Mouse (Mus musculus) midbrain, embryonic 13.5 days (tissue): ENCODE measurements around the gene Ssbp3. TPM values are rescaled to one million over a fixed set of nuclear protein-coding genes. Genes with fewer than 3 reads are reported as not detected.
A peak's percentile ranks its signal among the peaks of the same experiment; 100 is the strongest.

Source experiments
- ATAC-seq: fragments of 200-750 bp; cut with Nextera tagmentation; 2 replicates; pipeline ENCODE4 v1.8.0; 2017; ENCODE audit warnings: mild to moderate bottlenecking, moderate TSS enrichment, moderate library complexity
- H3K27ac ChIP-seq: fragments of 300-500 bp; sonication (generic); 2 replicates; pipeline ENCODE4 v1.5.1; 2015; ENCODE audit warnings: inconsistent platforms, mild to moderate bottlenecking, moderate library complexity
- H3K27me3 ChIP-seq: fragments of 300-500 bp; sonication (generic); 2 replicates; pipeline ENCODE4 v1.6.1; 2015; ENCODE audit warnings: mild to moderate bottlenecking, inconsistent platforms
- H3K36me3 ChIP-seq: fragments of 300-500 bp; sonication (generic); 2 replicates; pipeline ENCODE4 v1.6.1; 2015; ENCODE audit warnings: mild to moderate bottlenecking, inconsistent platforms
- H3K4me1 ChIP-seq: fragments of 300-500 bp; sonication (generic); replicated peaks from 2 replicates; pipeline ENCODE4 v1.6.1; 2015; ENCODE audit warnings: inconsistent platforms
- H3K4me2 ChIP-seq: fragments of 300-500 bp; sonication (generic); replicated peaks from 2 replicates; pipeline ENCODE4 v1.6.1; 2015; ENCODE audit warnings: moderate library complexity, mild to moderate bottlenecking, inconsistent platforms
- H3K4me3 ChIP-seq: fragments of 300-500 bp; sonication (generic); replicated peaks from 2 replicates; pipeline ENCODE4 v1.5.1; 2015; ENCODE audit warnings: mild to moderate bottlenecking, inconsistent platforms
- H3K9ac ChIP-seq: fragments of 300-500 bp; sonication (generic); replicated peaks from 2 replicates; pipeline ENCODE4 v1.6.1; 2015; ENCODE audit warnings: mild to moderate bottlenecking, inconsistent platforms
- H3K9me3 ChIP-seq: fragments of 300-500 bp; sonication (generic); 2 replicates; pipeline ENCODE4 v1.6.1; 2016; ENCODE audit warnings: mild to moderate bottlenecking, inconsistent platforms
- WGBS: fragments of 180-500 bp; shearing (Covaris S2); methylation state at CpG from one replicate; pipeline ENCODE4 v1.1.7; 2015; 5-methylcytosine and 5-hydroxymethylcytosine counted together
- polyA plus RNA-seq: library from polyadenylated mRNA; unstranded; fragments of >200 nt; fragmentation: Nextera tagmentation; extraction: Ambion mirVana; gene quantifications from 2 replicates; pipeline ENCODE4 v1.2.1, GENCODE M21; 2015

The Ssbp3 gene
- polyA plus RNA-seq, result 192 and 229 TPM in 2 replicates

DNA sequence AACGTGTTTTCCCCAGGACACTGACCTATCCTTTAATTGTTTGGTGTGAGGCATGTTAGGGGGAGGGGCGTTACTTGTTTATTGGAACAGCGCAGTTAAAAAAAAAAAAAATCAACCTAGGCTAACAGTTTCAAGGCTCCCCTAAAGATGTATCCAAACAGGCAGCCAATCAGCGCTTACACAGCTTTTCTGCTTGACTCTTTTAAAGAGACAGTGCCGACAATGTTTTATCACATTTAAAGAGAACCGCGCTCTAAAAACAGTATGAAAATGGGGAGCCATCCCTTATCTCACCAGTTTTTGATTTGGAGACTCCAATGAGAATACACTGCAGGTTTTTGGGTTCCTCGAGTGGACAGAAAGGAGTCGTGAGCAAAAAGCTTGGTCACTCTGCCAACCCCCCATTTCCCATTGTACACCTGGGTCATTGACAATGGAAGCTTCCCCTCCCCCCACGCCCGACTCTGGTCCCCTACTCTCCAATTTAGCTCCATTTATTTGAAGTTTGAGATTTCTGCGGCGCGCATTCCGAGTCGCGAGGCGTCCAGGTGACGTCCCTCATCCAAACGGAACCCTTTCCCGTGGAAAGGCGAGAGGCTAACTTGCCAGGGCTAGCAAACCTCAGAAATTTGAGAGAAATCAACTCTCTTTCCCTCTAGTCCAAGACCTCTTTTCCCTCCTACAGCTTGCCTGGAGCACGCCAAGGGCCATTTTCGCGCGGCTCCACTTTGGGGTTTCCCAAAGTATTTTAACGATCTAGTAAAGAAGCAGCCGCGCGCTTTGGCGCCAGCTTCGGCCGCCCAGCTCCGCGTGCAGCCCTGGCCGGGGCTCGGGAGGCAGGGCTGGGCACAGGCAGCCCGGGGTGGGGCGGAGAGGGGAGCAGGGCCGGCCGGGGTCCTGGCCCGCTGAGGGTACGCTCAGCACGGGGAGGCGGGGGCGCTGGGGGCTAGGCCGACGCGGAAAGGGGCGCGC lies at the start of gene Ssbp3:
Gene Ssbp3, plus strand, starts transcription at position 501 of the 972 bp plus-strand sequence.
- Histone ChIP-seq H3K9me3 (no peaks in the 10 kb centered on the region), H3K4me3 (peak within 1 kb of the TSS; percentile 100), H3K4me2 (peak within 1 kb of the TSS; percentile 86), H3K9ac (peak within 1 kb of the TSS; percentile 100), H3K36me3 (peaks cover 20% of the 10 kb centered on the region), H3K27me3 (no peaks in the 10 kb centered on the region), H3K4me1 (peaks cover 52% of the 10 kb centered on the region), H3K27ac (peak within 1 kb of the TSS; percentile 100)
- peak; percentile 76 for ATAC-seq
- WGBS, result under 1% methylated on average over 44 of the region's 51 CpGs

- WGBS, result 79% methylated on average over 8 of the region's 8 CpGs
These were observed 48.6 kb upstream of the Ssbp3 start for GRCm38 (mm10) chr4:106861871-106862270.

DNA sequence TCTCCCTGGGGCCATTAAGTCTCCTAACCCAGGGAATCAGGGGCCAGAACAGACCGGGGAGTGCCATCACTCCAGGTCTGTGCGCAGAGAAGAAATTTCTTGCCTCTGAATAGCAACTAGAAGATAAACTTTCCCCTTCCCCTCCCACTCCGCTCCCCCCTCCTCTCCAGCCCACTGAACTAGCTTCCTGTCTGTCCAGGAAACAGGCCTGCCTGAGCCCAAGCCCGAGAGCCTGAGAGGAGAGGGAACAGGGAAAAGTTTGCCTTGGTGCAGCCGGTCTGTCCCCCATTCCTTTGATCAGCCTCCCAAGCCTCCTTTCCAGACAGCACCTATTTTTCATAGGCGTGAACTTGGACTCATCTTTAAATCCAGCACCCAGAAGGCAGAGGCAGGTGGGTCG lies 48.2 kb upstream of the Ssbp3 start:
- no peaks in the 10 kb centered on the region for H3K36me3 ChIP-seq
- WGBS, result 73% methylated on average over 7 of the region's 7 CpGs
- H3K27ac ChIP-seq, result no peak overlapping the region
- ATAC-seq, result no peak
- no peaks in the 10 kb centered on the region for H3K9me3 ChIP-seq
- no peak overlapping the region for H3K4me3 ChIP-seq
- no peak overlapping the region for H3K9ac ChIP-seq
- H3K27me3 ChIP-seq, result 0 out of 2 replicates have a peak, but pooled peaks cover 3% of the 10 kb centered on the region
- H3K4me1 ChIP-seq, result peaks cover 36% of the 10 kb centered on the region
- H3K4me2 ChIP-seq, result no peak overlapping the region

More at GRCm38 (mm10) chr4:106861871-106862270, 48.6 kb upstream of the Ssbp3 start:
- H3K4me2 ChIP-seq, result no peak overlapping the region
- no peak for ATAC-seq
- no peak overlapping the region for H3K4me3 ChIP-seq
- no peak overlapping the region for H3K9ac ChIP-seq
- H3K9me3 ChIP-seq, result no peaks in the 10 kb centered on the region
- peaks cover 32% of the 10 kb centered on the region for H3K4me1 ChIP-seq
- H3K27ac ChIP-seq, result no peak overlapping the region
- no peaks in the 10 kb centered on the region for H3K36me3 ChIP-seq
- H3K27me3 ChIP-seq, result 0 out of 2 replicates have a peak, but pooled peaks cover 3% of the 10 kb centered on the region

DNA sequence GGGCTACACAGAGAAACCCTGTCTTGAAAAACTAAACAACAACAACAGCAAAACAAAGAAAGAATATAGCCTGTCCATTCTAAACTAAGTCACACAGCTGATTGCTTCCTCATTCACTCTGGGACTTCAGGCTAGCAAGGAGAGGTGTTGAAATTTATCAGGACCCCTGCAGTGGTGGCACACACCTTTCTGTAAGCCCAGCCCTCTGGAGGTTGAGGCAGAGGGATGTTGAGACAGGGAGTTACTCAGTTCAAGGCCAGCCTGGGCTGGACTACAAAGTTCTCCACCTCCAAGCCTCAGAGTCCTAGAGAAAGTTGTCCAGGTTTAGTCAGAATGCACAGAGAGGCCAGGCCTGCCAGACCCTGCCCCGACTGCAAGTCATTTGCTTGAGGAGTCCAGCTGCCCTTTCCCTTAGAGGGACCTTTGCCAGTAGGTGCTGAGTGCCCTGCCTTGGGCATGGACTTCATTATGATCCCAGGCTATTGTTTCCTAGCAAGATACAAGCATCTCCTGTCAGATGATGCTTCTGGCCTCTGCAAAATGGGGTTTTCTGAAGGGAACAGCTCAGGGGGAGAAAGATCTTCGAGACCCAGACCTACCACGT lies 47.6 kb upstream of the Ssbp3 start:
- H3K36me3 ChIP-seq, result no peaks in the 10 kb centered on the region
- WGBS, result 42% methylated on average over 3 of the region's 3 CpGs
- no peak overlapping the region for H3K4me2 ChIP-seq
- 0 out of 2 replicates have a peak, but pooled peaks cover 3% of the 10 kb centered on the region for H3K27me3 ChIP-seq
- H3K4me3 ChIP-seq, result no peak overlapping the region
- H3K9me3 ChIP-seq, result no peaks in the 10 kb centered on the region
- H3K9ac ChIP-seq, result no peak overlapping the region
- no peak for ATAC-seq
- H3K4me1 ChIP-seq, result peaks cover 36% of the 10 kb centered on the region
- H3K27ac ChIP-seq, result no peak overlapping the region

- Histone ChIP-seq H3K36me3 (no peaks in the 10 kb centered on the region), H3K4me3 (no peak overlapping the region), H3K9me3 (no peaks in the 10 kb centered on the region), H3K4me2 (0 out of 2 replicates have a peak overlapping the region, but pooled peaks have one; percentile 11), H3K27ac (peak overlapping the region; percentile 74), H3K27me3 (0 out of 2 replicates have a peak, but pooled peaks cover 3% of the 10 kb centered on the region), H3K4me1 (peaks cover 36% of the 10 kb centered on the region), H3K9ac (peak overlapping the region; percentile 40; the same call in 1 of the 2 replicates)
- WGBS, result 14% methylated on average over 19 of the region's 19 CpGs
- ATAC-seq, result peak; percentile 38
These were observed 44.9 kb upstream of the Ssbp3 start for GRCm38 (mm10) chr4:106865415-106866110.

DNA sequence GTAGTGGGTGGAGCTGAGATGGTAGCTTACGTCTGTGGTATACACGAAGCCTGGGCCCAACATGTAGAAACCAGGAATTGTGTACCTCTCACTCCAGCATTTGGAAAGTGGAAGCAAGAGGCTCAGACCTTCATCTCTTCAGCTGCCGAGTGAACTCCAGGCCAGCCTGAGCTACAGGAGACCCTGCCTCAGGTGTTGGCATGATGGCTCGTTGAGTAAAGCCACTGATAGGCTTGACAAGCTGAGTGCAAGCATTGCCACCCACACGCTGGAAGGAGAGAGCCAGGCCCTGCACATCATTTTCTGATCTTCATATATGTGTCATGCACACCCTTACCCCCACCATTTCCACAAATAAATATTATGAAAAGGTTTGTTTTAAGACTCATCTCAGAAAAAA lies 44.1 kb upstream of the Ssbp3 start:
- peak overlapping the region; percentile 40 for H3K9ac ChIP-seq
- ATAC-seq, result peak; percentile 20; the same call in 1 of the 2 replicates

DNA sequence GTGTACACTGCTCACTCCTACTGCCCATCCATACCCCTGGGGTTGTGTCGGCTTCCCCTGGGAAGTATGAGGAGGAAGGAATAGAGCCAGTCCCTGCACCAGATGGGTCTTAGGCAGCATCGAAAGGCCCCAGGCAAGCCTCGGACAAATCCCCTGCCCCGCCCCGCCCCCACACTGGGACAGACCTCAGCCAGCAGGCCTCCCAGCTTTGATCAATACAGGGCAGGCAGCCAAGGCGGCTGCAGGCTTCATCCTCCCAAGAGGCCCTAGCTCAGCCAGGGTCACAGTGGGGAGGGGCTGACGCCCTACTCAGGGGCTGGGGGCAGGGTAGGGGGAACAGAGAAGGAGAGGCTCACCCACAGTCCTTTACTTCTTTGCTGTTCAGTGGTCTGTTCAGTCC lies 43.7 kb upstream of the Ssbp3 start:
- Histone ChIP-seq H3K9ac (no peak overlapping the region), H3K27ac (peak overlapping the region; percentile 74)

More for the DNA sequence above, 44.1 kb upstream of the Ssbp3 start:
- no peak overlapping the region for H3K4me3 ChIP-seq
- H3K36me3 ChIP-seq, result no peaks in the 10 kb centered on the region
- H3K9me3 ChIP-seq, result no peaks in the 10 kb centered on the region
- H3K4me1 ChIP-seq, result peaks cover 36% of the 10 kb centered on the region
- 53% methylated on average over 5 of the region's 5 CpGs for WGBS
- H3K27me3 ChIP-seq, result 0 out of 2 replicates have a peak, but pooled peaks cover 3% of the 10 kb centered on the region
- peak overlapping the region; percentile 74 for H3K27ac ChIP-seq
- H3K4me2 ChIP-seq, result no peak overlapping the region

GRCm38 (mm10) chr4:106868737-106869438 lies 41.6 kb upstream of the Ssbp3 start:
- ATAC-seq, result no peak
- Histone ChIP-seq H3K27ac (no peak overlapping the region), H3K9me3 (no peaks in the 10 kb centered on the region), H3K4me2 (no peak overlapping the region), H3K36me3 (no peaks in the 10 kb centered on the region), H3K4me1 (peaks cover 27% of the 10 kb centered on the region), H3K4me3 (no peak overlapping the region), H3K27me3 (no peaks in the 10 kb centered on the region), H3K9ac (no peak overlapping the region)
- WGBS, result 83% methylated on average over 12 of the region's 12 CpGs

More for the DNA sequence above, 43.7 kb upstream of the Ssbp3 start:
- WGBS, result 4% methylated on average over 7 of the region's 7 CpGs
- no peak overlapping the region for H3K4me2 ChIP-seq
- no peaks in the 10 kb centered on the region for H3K36me3 ChIP-seq
- ATAC-seq, result peak; percentile 88
- H3K4me3 ChIP-seq, result no peak overlapping the region
- H3K9me3 ChIP-seq, result no peaks in the 10 kb centered on the region
- H3K4me1 ChIP-seq, result peaks cover 36% of the 10 kb centered on the region
- 0 out of 2 replicates have a peak, but pooled peaks cover 3% of the 10 kb centered on the region for H3K27me3 ChIP-seq

GRCm38 (mm10) chr4:106869539-106869951 lies 41.0 kb upstream of the Ssbp3 start:
- WGBS, result 79% methylated on average over 3 of the region's 3 CpGs
- no peaks in the 10 kb centered on the region for H3K36me3 ChIP-seq
- no peak overlapping the region for H3K4me2 ChIP-seq
- no peak for ATAC-seq
- H3K9me3 ChIP-seq, result no peaks in the 10 kb centered on the region
- no peaks in the 10 kb centered on the region for H3K27me3 ChIP-seq
- H3K4me1 ChIP-seq, result peaks cover 27% of the 10 kb centered on the region
- no peak overlapping the region for H3K27ac ChIP-seq
- no peak overlapping the region for H3K4me3 ChIP-seq
- no peak overlapping the region for H3K9ac ChIP-seq

DNA sequence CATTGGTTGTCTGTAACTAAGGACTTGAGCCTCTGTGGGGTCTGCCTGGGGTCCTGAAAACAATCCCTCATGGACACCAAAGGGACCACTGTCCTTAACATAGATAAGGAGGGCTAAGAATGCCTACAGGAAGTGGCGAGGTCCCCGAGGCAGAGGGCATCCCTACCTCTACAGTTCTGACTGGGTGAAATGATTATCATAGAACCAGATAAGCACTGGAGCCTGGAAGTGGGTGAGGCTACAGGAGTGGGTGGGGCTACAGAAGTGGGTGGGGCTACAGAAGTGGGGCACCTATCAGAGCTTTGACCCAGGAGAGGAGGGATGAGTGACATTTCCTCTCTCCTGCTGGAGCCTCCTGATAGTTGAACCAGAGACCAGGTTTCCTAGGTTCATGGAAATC lies 39.9 kb upstream of the Ssbp3 start:
- Histone ChIP-seq H3K9ac (no peak overlapping the region), H3K9me3 (no peaks in the 10 kb centered on the region), H3K4me1 (peaks cover 17% of the 10 kb centered on the region), H3K27ac (no peak overlapping the region), H3K4me3 (no peak overlapping the region), H3K27me3 (no peaks in the 10 kb centered on the region), H3K36me3 (no peaks in the 10 kb centered on the region), H3K4me2 (no peak overlapping the region)
- WGBS, result 92% methylated on average over 2 of the region's 2 CpGs
- ATAC-seq, result no peak

DNA sequence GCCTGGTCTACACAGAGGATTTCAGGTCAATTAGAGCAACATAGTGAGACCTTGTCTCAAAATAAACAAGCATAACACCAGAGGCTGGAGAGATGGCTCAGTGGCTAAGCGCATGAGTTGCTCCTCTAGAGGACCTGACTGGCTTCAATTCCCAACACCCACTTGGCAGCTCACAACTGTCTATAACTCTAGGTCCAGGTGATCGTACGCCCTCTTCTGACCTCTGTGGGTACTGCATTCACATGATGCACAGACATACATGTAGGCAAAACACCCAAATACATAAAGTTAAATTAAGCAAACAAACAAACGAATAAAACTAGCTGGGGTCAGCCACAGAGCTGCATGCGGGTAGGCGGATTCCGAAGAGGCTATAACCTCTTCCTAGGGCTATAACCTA lies 36.0 kb upstream of the Ssbp3 start:
- H3K36me3 ChIP-seq, result no peaks in the 10 kb centered on the region
- H3K4me3 ChIP-seq, result no peak overlapping the region
- no peaks in the 10 kb centered on the region for H3K9me3 ChIP-seq
- H3K27ac ChIP-seq, result no peak overlapping the region
- no peaks in the 10 kb centered on the region for H3K4me1 ChIP-seq
- ATAC-seq, result no peak
- H3K9ac ChIP-seq, result no peak overlapping the region
- 90% methylated on average over 7 of the region's 7 CpGs for WGBS
- no peak overlapping the region for H3K4me2 ChIP-seq
- no peaks in the 10 kb centered on the region for H3K27me3 ChIP-seq
